8 mouse cellular contexts compared by ENCODE assay signal in the genomic region with DNA sequence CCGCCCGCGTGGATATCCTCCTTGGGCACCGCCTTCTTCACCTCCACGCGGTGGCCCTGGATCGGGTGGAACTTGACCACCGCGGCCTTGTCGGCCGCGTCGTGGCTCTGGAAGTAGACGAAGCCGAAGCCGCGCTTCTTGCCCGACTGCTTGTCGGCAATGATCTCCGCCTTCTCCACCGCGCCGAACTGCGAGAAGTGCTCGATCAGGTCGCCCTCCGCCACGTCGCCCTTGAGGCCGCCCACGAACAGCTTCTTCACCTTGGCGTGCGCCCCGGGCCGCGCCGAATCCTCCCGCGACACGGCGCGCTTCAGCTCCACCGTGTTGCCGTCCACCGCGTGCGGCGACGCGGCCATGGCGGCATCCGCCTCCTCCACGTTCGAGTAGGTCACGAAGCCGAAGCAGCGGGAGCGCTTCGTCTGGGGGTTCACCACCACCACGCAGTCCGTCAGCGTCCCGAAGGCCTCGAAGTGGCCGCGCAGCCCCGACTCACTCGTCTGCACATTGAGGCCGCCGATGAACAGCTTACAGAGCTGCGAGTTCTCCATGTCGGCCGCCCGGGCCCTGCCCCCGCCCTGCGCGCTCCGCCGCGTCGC. TPM values are rescaled to one million over a fixed set of nuclear protein-coding genes. Genes with fewer than 3 reads are reported as not detected.
A peak's percentile ranks its signal among the peaks of the same experiment; 100 is the strongest.
DNase-seq lines count a peak whose midpoint lies in the region; ATAC-seq lines count a peak whose summit lies in the region.

No protein-coding gene starts in this region.

- H3K4me2 ChIP-seq in forebrain, embryonic 15.5 days (replicated peaks) = peak overlapping the region; percentile 59
- H3K4me2 ChIP-seq in hindbrain, embryonic 12.5 days (replicated peaks) = peak overlapping the region; percentile 77

- H3K27me3 ChIP-seq in forebrain, embryonic 15.5 days = no peaks in the 10 kb centered on the region
- H3K27me3 ChIP-seq in hindbrain, embryonic 12.5 days = no peaks in the 10 kb centered on the region
- H3K27me3 ChIP-seq in midbrain, embryonic 10.5 days (ENCODE audit: low read depth, poor library complexity, severe bottlenecking) = no peaks in the 10 kb centered on the region

- WGBS in forebrain, embryonic 15.5 days = under 1% methylated on average over 81 of the region's 81 CpGs
- WGBS in hindbrain, embryonic 12.5 days = under 1% methylated on average over 79 of the region's 81 CpGs
- WGBS in midbrain, embryonic 10.5 days = under 1% methylated on average over 72 of the region's 81 CpGs

- intact Hi-C loops in left cerebral cortex, postnatal 36 days (cut with DNase I) = loop anchor here (2.0 to 5.0 kb wide), 2 partner anchors 15 to 89 kb away; a partner anchor contains a TSS

- peak overlapping the region; percentile 95 for H3K4me3 ChIP-seq in forebrain, embryonic 15.5 days
- H3K4me3 ChIP-seq in hindbrain, embryonic 12.5 days = peak overlapping the region; percentile 99
- peak overlapping the region; percentile 97 for H3K4me3 ChIP-seq in midbrain, embryonic 10.5 days

- ATAC-seq in forebrain, embryonic 15.5 days (replicated peaks) = peak; percentile 68
- peak; percentile 40 for ATAC-seq in hindbrain, embryonic 12.5 days (ENCODE audit: low FRiP score)

- peak; percentile 41 for DNase-seq in gastrocnemius, adult 18-20 months (ENCODE audit: low spot score)
- no peak for DNase-seq in gastrocnemius, postnatal 25 days
- peak; percentile 51 for DNase-seq in adrenal gland, postnatal 25 days
- peak; percentile 81 to 85 for DNase-seq in left cerebral cortex, postnatal 36 days (ENCODE audit: low spot score in 2 of 2)
- DNase-seq in midbrain, embryonic 10.5 days (ENCODE audit: low spot score) = peak; percentile 69
- DNase-seq in spleen, postnatal 10 days (ENCODE audit: low spot score in 2 of 2) = peak; percentile 72 to 90

- peaks cover 39% of the 10 kb centered on the region for H3K4me1 ChIP-seq in forebrain, embryonic 15.5 days
- H3K4me1 ChIP-seq in hindbrain, embryonic 12.5 days = peaks cover 34% of the 10 kb centered on the region
- peaks cover 37% of the 10 kb centered on the region for H3K4me1 ChIP-seq in midbrain, embryonic 10.5 days

- H3K27ac ChIP-seq in forebrain, embryonic 15.5 days (replicated peaks) = peak overlapping the region; percentile 99
- peak overlapping the region; percentile 99 for H3K27ac ChIP-seq in hindbrain, embryonic 12.5 days
- peak overlapping the region; percentile 100 for H3K27ac ChIP-seq in midbrain, embryonic 10.5 days (replicated peaks)

- no peaks in the 10 kb centered on the region for H3K36me3 ChIP-seq in forebrain, embryonic 15.5 days
- 0 out of 2 replicates have a peak, but pooled peaks cover 2% of the 10 kb centered on the region for H3K36me3 ChIP-seq in hindbrain, embryonic 12.5 days
- peaks cover 25% of the 10 kb centered on the region for H3K36me3 ChIP-seq in midbrain, embryonic 10.5 days

- H3K9me3 ChIP-seq in forebrain, embryonic 15.5 days = no peaks in the 10 kb centered on the region
- no peaks in the 10 kb centered on the region for H3K9me3 ChIP-seq in hindbrain, embryonic 12.5 days (replicated peaks)
- H3K9me3 ChIP-seq in midbrain, embryonic 10.5 days (replicated peaks) = no peaks in the 10 kb centered on the region

- peak overlapping the region; percentile 97 for H3K9ac ChIP-seq in forebrain, embryonic 15.5 days (replicated peaks)
- peak overlapping the region; percentile 100 for H3K9ac ChIP-seq in hindbrain, embryonic 12.5 days

RNA-seq across cellular contexts. Expression of a gene that starts 0.5 kb away (rescaled TPM):
- total RNA-seq in gastrocnemius, adult 18-20 months (2021) = 10 to 100 TPM; 30.8 to 34.4 TPM
- total RNA-seq in gastrocnemius, postnatal 25 days (2021) = 10 to 100 TPM; 34.6 to 38.6 TPM
- 115 and 127 TPM in 2 replicates for total RNA-seq in adrenal gland, postnatal 25 days (2021)
- 52.4 and 57.9 TPM in 2 replicates for polyA plus RNA-seq in forebrain, embryonic 15.5 days (2015; fragmentation: Nextera tagmentation; extraction: Ambion mirVana)
- 55.5 and 57.3 TPM in 2 replicates for polyA plus RNA-seq in hindbrain, embryonic 12.5 days (2016; fragmentation: Nextera tagmentation; extraction: Ambion mirVana)
- 100 to 1,000 TPM; 118 to 134 TPM for total RNA-seq in left cerebral cortex, postnatal 36 days (2021)
- 48.9 and 56.6 TPM in 2 replicates for polyA plus RNA-seq in midbrain, embryonic 10.5 days (2016; fragmentation: Nextera tagmentation; extraction: Ambion mirVana)

RNA-seq across cellular contexts. Expression of a gene that starts 14.5 kb away (rescaled TPM):
- under 1 TPM; 0.26 to 0.78 TPM for total RNA-seq in gastrocnemius, adult 18-20 months (2021)
- total RNA-seq in gastrocnemius, postnatal 25 days (2021) = under 1 TPM; 0.41 to 0.88 TPM
- total RNA-seq in adrenal gland, postnatal 25 days (2021) = 1.5 and 3.2 TPM in 2 replicates
- 8.6 and 9.0 TPM in 2 replicates for polyA plus RNA-seq in forebrain, embryonic 15.5 days (2015; fragmentation: Nextera tagmentation; extraction: Ambion mirVana)
- polyA plus RNA-seq in hindbrain, embryonic 12.5 days (2016; fragmentation: Nextera tagmentation; extraction: Ambion mirVana) = 5.8 and 6.3 TPM in 2 replicates
- total RNA-seq in left cerebral cortex, postnatal 36 days (2021) = 10 to 100 TPM; 27.8 to 38.4 TPM
- polyA plus RNA-seq in midbrain, embryonic 10.5 days (2016; fragmentation: Nextera tagmentation; extraction: Ambion mirVana) = 2.1 and 2.9 TPM in 2 replicates

RNA-seq across cellular contexts. Expression of a gene that starts 29.6 kb away (rescaled TPM):
- total RNA-seq in gastrocnemius, adult 18-20 months (2021) = 1 to 10 TPM; 5.9 to 7.9 TPM
- 10 to 100 TPM in 1 of 2 experiments, 1 to 10 TPM in 1; 9.3 to 12.2 TPM for total RNA-seq in gastrocnemius, postnatal 25 days (2021)
- 45.4 and 55.2 TPM in 2 replicates for total RNA-seq in adrenal gland, postnatal 25 days (2021)
- polyA plus RNA-seq in forebrain, embryonic 15.5 days (2015; fragmentation: Nextera tagmentation; extraction: Ambion mirVana) = 65.6 and 74.9 TPM in 2 replicates
- 62.0 and 68.1 TPM in 2 replicates for polyA plus RNA-seq in hindbrain, embryonic 12.5 days (2016; fragmentation: Nextera tagmentation; extraction: Ambion mirVana)
- total RNA-seq in left cerebral cortex, postnatal 36 days (2021) = 10 to 100 TPM; 27.0 to 27.1 TPM
- polyA plus RNA-seq in midbrain, embryonic 10.5 days (2016; fragmentation: Nextera tagmentation; extraction: Ambion mirVana) = 56.1 and 62.9 TPM in 2 replicates
